Mouse (Mus musculus): ENCODE data around the gene Stoml1.
A peak's percentile ranks its signal among the peaks of the same experiment; 100 is the strongest.

Stoml1 gene

DNA sequence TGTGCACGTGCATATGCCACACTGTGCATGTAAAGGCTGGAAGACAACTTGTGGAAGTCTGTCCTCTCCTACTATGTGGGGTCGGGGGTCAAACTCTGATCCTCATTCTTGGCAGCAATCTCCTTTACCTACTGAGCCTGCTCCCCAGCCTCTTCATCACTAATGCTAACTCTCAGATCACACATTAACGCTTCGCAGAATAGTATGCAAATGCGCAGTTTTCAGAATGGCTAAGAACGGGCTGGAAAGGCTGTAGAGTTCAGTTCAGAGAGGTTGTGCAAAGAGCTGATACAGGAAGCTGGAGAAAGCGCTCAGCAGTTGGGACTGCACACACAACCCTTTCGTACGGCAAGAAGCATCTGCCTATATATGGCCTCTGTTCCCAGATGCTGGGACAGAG is 19.9 kb downstream of the Stoml1 start:
- peak in 1 of 2 experiments; percentile 52 for DNase-seq

DNA sequence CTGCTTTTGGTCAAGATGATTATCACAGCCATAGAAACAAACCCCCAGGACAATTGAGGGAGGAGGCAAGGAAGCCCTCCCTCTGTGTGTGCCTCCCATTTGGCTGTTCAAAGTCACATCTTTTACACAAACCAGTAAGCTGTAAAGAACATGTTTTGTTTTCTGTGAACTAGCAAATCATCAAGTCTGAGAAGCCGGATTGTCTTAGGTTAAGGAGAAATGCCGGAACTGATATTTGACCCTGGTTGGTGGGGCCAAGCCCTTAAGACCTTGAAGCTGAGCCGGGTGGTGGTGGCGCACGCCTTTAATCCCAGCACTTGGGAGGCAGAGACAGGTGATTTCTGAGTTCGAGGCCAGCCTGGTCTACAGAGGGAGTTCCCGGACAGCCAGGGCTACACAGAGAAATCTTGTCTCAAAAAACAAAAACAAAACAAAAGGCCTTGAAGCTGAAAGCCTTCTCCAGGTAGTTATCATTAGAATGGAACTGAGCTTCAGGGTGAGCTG is 21.2 kb downstream of the Stoml1 start:
- no peak for DNase-seq

DNA sequence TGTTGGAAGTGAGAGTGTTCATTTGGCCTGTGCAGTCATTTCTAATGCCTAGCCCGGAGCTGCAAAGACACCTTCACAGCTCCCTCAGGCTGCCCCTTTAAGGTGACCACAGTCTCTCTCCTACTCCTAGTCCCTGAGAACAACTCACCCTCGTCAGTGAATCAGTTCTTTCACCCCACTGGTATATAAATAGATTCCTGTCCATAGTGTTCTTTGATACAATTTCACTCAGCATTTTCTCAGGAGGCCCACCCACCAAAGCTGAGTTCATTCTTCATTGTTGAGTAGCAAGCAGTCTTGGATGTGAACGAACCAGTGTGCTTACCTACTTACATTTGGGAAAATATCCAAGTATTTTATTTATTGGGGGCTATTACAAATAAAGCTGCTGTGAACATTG is 21.7 kb downstream of the Stoml1 start:
- no peak for DNase-seq

DNA sequence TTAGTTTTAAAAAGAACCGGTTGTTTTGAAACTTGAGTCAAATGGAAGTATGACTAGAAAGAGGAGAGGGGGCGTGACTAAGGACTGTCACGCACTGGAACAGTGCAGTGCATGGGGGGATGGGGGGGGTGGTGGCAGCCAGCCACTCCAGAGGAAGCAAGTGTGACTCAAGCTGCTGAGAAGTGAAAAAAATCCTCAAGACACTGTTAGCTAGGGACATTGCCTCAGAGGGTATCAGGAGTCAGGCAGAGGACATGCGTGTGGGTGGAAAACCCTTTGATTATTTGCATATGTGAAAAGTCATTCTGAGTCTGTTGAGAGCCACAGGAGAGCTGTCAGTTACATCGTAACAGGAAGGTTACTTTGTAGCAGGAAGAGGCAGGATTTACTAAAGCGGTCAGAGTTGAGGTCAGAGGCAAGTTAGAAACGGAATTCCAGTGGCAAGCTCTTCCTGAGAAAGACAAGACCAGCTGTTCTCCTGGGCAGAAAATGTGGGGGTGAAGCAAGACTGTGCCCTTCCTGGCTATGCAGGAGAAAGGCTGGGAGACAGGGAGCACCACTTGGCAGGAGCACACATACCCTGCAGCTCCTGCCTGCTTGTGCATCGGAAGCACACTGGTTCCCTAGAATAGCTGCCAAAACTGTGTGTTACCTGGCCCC is 22.3 kb downstream of the Stoml1 start:
- peak; percentile 57 to 86 for DNase-seq

DNA sequence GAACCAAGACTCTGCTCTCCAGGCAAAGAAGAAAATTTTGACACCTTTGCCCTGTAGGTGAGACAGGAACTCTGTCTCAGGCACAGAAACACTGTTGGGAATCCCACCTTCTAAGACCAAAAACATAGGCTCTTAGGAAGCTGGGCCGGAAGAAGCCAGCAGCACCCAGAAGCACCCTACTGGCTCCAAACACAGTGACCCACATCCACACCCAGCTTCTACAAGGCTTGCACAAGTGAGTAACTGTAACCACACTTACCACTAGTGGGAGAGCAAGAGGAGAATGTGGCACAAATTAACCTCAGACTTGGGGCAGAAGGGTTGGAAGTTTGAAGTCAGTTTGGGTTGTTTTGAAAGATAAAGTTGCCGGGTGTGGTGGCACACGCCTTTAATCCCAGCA is 22.8 kb downstream of the Stoml1 start:
- no peak for DNase-seq

DNA sequence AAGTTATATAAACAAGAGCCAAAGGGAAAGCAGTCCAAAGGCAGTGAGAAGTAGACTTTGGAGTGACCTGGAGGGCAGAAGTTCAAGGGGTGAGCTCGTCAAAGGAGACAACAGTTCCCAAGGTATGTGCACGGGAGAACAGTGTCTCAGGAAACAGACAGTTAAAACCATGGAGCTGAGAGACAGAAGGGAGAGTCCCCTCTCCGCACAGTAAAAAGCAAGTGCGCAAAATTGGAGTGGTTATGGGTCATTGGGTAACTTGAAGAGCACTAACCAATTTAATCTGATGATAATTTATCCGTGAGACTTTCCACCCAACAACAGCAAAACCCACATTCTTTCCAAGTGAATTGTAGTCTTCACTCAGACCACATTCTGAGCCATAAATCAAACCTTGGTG is 23.4 kb downstream of the Stoml1 start:
- peak; percentile 54 to 76 for DNase-seq

DNA sequence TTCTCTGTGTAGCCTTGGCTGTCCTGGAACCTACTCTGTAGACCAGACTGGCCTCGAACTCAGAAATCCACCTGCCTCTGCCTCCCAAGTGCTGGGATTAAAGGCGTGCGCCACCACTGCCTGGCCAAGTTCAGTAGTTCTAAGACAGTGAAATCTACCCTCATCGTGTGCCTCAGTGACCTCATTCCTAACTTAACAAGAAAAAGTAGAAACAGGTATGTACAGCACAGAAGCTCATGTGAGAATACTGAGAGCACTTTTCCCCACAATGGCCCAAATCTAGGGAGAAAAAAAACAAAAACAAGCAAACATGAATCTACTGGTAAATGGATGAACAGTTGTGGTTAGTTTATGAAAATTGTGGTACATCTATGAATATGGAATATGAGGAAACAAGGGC is 25.3 kb downstream of the Stoml1 start:
- no peak for DNase-seq

DNA sequence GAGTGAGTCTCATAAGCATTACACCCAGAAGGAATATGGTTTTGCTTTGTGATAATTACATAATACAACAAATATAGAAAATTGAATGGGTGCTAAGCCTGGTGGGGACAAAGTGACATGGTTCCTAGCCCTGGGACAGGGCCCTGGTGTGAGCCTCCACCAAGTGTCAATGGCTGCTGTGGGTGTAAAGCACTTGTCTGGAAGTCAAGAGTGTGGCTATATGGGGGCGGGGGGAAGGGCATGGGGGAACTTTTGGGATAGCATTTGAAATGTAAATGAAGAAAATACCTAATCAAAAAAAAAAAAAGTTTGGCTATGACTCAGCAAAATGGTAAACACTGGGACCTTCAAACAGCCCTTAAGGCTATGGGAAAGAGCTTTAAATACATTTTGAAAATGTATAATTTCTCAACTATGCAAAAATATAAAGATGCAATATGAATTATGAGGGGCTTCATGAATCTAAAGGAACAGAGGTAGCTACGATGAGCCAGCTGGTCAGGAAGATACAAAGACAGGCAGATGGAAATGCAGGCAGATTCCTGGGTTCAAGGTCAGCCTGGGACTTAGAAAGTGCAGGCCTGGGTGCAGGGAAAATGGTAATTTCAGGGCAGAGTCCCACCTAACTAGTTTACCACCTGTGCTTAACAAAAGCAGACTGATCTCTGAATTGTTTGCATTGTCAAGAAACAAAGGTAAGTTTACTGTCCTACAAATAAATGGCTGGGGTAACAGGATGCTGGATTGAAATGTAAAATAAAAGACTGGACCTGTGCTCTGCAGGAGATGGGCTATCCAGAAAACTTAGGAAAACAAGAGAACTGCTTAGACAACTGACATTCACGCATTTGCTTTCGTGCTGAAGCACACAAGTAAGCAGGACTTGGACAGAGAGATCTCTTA is 26.1 kb downstream of the Stoml1 start:
- DNase-seq: no peak

DNA sequence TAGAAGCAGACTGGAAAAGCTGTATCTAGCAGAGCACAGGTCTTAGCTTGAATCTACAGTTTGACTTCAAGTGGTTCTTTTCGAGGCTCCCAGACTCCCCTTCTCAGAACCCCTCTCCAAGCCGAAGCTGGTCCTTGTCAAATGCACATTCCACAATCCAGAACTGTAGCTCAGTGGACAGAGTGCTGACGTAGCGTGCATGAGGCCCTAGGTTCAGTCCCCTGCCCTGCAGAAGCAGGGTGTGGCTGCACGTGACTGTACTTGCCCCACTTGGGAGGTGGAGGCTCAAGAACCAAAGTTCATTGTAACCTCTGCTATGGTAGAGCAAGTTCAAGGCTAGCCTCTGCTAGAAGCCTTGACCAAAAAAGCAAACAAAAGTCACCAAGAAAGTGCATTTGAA is 26.8 kb downstream of the Stoml1 start:
- DNase-seq: peak; percentile 27 to 56

DNA sequence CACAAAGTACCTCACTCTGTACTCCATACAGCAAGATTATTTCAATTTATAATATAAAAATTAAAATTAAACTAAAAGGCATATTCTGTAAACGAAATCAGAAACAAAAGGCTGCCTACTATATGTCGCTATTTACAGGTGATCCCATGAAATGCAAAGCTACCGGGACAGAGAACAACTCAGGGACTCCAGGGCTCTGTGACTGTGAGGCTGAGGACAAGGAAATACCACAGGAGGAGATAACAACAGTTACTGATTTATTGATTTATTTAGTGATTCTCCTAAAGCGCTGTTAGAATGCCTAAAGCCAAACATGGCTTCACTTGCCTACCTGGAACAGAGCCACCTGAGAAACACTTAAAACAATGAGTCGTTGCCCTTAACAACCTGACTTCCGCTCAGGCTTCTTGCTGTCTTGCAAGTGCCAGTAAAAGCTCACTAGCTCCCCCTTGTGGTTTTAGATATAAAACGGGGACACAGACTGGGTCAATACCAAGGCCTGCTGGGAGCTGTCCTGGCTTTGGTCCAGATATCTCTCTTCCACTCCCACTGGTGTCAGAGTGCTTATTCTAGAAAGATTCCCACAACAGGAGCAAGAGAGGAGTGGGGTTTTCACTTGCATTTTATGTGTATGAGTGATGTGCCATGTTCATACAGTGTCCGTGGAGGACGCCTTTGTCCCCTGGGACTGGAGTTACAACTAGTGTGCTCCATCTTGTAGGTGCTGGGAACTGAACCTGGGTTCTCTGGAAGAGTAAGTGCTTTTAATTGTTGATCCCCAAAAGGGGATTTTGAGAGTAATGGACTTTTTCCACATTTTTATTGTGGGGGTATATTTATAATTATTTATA is 27.5 kb downstream of the Stoml1 start:
- DNase-seq: peak; percentile 81 to 83

DNA sequence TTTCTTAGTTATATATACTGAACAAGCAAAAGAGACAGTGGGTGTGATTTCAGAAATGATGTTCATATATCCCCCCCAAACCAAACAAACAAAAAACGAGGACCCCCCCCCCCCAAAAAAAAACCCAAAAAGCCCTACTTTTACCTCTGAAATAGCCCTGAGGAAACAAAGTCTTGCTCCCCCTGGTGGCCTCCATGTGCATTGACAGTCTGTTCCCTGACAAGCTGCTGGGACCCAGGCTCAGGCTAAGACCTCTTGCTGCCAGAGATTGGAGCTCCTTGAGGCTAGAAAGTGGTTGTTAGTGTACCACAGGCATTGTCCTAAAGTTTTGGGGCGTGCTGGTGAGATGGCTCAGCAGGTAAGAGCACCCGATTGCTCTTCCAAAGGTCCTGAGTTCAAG is 28.6 kb downstream of the Stoml1 start:
- DNase-seq: peak in 1 of 2 experiments; percentile 64

DNA sequence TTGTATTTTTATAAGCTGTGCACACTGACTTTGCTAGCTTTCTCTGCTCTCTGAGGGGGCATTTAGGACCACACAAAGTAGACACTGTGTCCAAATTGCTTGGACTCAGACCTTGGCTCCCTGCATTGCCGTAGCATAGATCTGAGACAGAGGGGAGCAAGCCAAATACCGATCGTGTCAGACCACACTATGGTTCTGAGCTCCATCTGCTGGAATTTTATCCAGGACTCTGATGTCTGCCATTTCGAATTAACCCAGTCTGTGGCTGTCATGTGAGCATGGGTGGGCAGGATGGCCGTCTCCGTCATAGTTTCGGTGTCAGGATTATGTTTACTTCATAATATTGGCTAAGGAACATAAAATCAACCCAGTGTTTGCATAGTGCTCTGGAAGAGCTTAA is 30.5 kb downstream of the Stoml1 start:
- no peak for DNase-seq

DNA sequence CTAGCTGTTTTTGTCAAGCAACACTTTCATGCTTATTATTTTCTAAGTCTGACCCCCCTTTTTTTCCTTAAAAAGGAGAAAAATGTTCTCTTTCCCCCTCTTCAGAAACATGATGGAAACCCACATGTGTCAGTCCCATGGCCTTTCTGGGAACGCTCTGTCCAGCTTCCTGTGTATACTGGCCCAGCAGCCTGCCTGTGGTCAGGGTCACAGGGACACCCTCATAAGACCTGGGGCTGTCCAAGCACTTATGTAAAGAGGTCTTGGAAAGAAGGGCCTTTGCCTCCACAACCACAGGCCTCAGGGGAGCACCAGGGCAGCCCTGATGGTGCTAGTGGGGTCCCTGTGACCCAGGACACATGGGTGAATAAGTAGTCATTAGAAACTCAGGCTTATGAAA is 36.1 kb downstream of the Stoml1 start:
- peak in 1 of 2 experiments; percentile 82 for DNase-seq

DNA sequence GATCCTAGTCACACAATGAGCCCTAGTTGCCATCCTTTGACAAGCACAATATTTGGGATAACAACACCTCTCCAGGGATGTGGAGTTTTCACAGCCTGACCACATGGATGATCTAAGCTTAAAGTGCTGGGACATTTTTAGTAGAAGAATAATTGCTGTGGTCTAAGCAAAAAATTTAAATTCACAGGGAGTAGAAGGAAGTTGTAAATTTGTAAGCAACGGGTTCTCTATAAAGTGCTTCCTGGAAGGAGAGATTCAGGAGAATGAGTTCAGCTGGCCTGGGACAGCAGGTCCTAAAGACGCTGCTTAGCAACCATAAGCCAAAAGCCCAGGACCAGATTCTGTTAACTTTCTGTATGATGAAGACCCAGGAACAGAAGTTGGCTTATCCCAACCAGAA is 36.9 kb downstream of the Stoml1 start:
- DNase-seq: no peak

DNA sequence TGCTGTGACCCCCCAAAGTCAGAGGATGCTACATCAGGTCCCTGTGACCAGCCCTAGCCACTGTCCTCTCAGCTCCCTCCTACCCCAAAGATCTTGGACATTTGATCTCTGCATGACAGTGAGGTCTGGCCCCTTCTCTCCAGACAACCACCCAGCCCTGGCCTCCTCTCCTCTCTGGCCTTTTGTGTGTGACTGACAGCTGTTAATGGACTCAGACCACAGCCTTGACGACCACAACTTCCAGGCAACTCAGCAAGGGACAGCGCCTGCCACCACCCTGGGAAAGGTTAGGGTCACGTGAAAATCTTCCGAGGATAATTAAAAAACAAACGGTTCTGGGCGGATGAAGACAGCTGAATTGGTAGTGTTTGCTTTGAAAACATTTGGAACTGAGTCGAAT is 41.6 kb downstream of the Stoml1 start:
- DNase-seq: no peak

DNA sequence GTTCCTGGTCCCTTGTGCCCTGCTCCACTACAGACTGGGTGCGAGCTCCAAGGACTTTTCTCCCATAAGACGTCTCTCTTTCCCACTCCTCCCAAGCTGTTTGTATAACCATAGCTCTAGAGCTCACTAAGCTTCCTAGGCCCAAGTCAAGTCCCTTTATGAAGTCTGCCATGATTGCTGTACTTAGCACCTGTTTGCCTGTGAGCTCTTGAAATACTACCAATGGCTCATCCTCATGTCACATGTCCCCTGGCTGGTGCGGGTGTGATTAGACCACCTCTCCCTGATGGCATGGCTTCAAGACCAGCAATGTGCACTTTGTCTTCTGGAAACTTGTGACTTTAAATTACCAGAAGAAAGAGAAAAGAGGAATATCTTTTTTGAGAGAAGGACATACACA is 42.4 kb downstream of the Stoml1 start:
- no peak for DNase-seq

DNA sequence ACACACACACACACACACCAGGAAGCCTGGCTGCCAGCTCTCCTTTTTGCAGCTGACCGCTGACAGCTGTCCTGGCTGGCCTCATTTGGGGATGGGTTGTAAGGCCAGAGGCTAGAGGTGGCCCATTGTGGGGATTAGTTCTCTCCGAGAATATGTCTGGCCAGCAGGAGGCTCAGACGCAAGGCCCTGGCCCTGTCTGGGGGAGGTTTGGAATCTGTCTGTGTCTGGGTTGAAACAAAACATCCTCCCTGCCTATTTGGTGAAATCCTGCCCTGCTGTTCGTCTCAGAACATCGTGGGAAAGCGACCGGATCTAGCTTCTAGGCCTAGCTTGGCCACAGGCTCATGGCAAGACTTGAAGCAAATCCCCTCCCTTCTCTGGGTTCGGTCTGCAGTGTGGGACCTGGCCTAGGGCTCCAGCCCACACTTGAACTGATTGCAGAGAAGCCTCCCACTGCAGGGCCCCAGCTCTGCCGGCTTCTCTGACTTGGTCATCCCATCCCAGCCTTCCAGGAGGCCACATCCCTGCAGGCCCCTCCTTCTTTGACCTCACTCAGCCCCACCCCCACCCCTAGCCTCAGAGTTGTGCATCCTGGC is 42.9 kb downstream of the Stoml1 start:
- DNase-seq: peak; percentile 55 to 78

DNA sequence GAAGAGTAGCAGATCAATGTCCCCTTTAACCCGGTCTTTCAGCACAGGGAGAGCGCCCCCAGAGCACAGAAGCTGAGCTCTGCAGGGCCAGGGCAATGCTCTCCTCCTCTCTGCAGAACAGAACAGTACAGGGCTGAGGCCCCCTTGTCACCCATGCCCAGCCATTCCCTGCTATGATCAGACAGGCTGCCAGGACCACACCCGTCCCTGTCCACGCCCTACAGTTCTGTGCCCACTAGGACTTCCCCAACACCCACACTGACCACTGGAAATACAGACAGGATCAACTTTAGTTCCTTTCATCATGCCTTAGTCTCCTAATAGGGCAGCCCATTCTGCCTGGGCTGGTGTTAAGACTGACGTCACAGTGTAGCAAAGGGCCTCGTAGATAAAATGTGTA is 44.1 kb downstream of the Stoml1 start:
- no peak for DNase-seq

DNA sequence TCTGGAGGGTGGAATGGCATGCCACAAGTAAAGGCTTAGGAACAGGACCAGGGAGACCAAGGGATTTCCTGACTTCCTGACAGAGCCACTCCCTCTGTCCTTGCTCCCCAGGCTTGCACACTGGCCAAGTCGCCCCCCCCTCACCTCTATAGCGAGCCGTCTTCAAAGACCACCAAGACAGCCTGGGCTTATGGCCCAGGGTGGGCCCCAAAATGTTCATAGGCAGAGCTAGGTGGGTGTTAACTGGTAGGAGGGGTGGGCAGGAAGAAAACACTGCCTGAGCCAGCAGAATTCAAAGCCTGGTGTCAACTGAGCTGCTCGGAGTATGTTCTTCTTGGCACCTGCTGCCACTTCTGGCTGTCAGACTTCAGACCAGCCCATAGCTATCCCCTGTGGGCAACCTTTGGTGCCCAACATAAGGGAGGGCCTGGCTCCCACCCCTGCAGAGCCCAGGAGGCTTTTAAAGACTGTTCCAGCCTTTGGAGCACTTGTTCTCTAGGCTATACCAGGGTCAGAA is 45.1 kb downstream of the Stoml1 start:
- DNase-seq: no peak

DNA sequence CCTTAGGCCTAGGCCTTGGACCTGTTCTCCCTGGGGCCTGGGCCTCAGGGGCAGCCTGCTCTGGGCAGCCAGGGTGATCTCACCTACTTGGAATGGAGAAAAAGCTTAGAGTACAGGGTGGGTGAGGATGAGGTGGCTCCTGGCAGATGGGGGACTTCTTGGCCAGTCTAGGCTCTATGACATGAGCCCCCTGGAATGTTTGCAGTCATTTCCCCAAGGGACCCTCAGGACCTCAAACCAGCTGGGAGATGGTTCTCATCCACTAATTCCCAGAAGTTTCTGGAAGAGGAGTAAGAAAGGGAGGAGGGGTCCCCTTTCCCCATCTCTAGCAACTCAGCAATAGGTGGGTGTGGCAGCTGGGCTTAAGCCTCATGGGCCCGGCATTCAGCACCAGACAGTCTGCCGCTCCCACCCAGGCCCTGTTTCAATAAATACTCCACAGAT is 46.4 kb downstream of the Stoml1 start:
- DNase-seq: no peak

DNA sequence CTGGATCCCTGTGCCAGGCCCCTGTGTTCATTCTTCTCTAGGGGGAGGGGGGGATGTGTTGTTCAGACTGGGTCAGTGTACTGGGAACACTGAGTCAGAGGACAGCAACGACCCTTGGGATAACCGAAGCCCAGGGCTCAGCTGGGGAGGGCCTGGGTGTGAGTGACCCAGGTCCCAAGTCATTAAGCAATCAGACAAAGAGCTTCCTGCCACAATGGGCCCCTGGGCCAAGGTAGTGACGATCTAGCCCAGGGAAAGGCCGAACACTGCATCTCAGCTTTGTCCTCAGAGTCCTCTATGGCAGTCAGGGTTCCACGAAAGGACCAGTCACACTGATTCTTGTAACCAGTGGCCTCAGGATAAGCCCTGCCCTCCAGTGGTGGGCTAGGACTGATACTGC is 50.2 kb downstream of the Stoml1 start:
- DNase-seq: no peak

DNA sequence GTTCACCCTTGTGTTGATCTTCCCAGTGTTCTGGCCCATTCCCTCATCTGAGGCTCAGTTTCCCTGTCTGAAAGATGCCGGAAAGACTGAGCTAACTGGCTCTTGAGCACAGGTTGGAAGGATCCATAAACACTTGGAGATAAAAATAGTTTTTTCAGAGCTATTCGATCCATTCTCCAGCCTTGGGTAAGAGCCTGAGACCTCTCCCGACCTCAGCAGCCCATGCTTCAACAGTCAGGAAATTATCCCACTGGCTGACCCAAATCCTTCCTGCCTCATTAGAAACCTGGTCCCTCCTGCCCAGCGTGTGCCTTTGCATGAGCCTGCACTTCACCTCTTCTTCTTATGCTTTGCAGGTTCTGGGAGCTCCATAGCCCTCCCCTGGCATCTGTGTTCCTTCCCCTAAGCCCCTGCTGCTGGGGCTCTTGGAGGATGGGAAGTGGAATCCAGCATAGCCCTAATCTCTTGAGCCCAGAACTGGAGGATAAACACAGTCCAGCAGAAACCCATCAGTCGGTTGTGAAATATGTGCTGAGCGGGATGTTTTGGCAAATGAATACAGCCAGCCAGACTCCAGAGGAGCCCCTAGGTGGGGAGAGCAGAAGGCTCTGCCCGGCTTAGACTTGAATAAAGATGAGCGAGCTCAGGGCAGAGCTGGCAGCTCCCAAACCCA is 50.8 kb downstream of the Stoml1 start:
- DNase-seq: no peak
